Mouse (Mus musculus): ENCODE measurements around the gene Tlx1. TPM values are rescaled to one million over a fixed set of nuclear protein-coding genes. Genes with fewer than 3 reads are reported as not detected.

Tlx1 gene
- total RNA-seq, 4 experiments from 2014 or later = not detected

DNA sequence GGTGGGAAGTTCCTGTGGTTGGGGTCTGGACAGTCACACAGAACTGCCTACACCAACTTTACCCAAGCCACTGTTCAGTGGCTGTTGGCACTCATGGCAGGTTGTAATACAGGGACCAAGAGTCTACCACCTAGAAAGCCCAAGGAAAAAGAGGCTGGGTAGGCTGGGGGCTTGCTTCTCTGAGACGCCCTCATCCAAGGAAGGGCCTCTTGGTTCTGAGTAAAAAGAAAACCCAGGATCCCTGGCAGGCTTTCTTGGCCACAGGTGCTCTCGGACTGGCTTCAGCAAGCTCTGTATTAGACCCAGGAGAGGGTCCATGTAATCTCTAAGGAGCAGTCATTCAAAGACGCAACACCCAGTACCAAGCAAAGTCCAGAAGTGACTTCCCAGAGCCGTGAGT is 7.7 kb downstream of the Tlx1 start:
- DNase-seq (ENCODE audit: low spot score in 2 of 2) = no peak

DNA sequence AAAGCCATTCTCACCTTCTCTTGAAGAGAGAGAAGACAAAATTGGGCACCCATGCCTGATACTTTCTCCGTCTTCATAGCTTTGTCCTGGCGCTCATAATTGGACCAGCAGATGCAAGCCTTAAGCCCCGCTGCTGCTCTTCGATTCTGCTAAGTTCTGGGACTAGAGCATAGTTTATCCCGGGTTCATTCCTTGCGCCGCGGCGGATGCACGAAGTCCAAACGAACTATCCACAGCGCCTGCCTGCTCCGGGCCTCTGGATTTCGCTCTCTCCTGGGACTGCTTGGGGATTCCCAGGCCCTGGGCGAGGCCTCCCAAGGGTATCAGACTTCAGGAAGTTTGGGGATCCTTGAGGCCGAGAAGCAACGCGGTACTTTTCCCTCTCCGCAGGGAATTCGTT is 8.4 kb downstream of the Tlx1 start:
- no peak for DNase-seq (ENCODE audit: low spot score in 2 of 2)

DNA sequence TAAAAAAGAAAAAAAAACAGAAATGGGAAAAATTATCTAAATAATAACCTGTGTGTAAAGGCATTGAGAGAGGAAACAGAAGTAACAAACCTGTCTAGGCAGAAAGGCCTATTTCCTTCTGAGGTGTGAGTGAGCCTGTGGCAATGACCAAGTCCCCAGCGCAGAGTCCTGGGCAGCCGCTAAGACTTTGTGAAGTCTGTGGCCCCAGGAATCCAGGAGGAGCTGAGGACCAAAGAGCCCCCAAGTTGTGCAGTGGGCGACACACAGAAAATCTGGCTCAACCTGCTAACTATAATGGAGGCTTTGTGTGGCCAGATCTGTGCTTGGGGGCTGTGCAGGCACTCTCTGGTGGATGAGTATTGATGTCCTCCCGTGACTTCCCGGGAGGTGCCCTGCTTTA is 9.0 kb downstream of the Tlx1 start:
- no peak for DNase-seq (ENCODE audit: low spot score in 2 of 2)

DNA sequence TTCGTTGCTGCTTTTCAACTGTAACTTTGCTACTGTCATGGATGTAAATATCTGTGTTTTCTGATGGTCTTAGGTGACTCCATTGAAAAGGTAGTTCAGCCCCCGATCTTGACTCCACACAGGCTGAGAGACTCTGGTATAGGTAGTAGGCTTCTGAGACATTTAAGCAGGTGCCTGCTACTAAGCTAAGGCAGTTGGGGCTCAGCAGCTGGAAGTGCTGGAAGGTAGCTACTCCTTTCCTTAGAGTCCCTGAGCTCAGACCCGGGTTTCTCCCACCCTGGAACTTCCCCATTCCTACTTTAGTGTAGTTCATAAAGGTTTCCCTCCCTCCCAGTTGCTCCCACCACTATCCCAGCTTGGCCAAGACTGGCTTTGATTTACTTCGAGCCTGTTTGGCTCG is 9.5 kb downstream of the Tlx1 start:
- no peak for DNase-seq (ENCODE audit: low spot score in 2 of 2)

DNA sequence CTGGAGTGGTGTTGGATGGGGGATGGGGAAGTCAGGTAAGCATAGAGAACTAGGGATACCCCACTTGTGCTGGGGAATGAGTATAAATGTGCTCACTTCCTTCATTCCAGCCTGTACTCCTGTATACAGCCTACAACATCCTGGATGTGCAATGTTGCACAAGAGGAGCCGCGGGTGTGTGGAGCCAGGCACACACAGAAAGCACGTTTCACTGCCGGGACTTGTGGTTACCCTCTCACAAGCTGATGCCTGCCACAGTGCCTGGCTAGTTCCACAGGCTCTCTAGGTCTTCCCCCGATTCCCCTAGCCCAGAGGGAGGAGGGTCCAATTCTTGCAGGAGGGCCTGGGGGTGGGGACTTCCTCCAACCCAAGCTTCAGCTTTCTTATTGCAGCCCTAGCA is 10.0 kb downstream of the Tlx1 start:
- DNase-seq (ENCODE audit: low spot score in 2 of 2) = no peak

DNA sequence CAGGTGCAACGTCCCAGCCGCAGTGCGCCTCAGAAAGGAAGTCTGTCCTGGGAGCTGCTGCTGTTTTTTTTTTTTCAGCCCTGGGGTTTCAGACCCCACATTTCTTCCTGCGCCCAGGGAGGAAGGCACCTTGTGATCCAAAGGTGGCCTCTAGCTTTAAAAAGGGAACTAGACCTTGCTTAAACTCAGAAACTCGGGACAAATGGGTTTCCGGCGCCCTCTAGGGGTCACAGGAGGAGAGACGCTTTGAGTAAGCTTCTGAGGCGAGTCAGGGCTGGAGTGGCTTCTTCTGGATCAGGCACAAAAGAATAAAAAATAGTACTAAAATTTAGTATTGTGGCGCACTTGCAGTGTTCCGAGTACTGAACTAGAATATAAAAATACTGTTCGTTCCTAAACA is 10.6 kb downstream of the Tlx1 start:
- peak; percentile 39 to 48 for DNase-seq (ENCODE audit: low spot score in 2 of 2)

DNA sequence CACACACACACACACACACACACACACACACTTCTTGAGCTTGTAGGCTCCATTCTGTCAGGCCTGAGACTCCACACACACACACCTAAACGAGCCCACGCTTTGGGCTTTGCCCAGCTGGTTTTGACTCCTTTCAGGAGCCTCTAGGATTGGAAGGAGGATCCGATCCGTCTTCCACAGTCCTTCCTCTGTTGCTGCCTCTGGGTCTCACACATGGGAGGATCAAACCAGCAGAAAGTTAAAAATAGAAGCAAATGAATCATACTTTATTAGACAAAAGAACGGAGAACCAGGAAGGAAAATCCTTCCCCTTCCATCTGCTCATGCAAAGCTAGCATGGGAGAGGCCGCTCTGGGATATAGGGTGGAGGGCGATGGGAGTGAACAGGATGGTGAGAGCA is 11.7 kb downstream of the Tlx1 start:
- no peak for DNase-seq (ENCODE audit: low spot score in 2 of 2)

DNA sequence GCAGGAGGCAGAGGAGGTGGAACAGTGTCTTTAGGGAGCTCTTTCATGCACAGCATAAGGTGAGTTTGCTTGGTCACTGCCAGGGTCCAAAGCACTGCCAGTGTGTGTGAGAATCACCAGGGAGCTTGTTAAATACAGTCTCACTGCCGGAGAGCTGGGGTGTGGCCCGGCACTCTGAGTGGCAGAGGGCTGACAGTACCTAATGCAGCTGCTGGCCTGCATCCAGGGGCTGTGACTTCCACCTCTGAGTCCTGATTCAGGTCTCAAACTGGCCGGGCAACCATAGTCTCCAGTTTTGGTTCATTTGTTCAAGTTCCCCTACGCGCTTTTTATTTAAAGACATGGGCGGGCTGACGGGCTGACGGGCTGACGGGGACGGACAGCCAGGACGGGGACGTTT is 12.4 kb downstream of the Tlx1 start:
- no peak for DNase-seq (ENCODE audit: low spot score in 2 of 2)

DNA sequence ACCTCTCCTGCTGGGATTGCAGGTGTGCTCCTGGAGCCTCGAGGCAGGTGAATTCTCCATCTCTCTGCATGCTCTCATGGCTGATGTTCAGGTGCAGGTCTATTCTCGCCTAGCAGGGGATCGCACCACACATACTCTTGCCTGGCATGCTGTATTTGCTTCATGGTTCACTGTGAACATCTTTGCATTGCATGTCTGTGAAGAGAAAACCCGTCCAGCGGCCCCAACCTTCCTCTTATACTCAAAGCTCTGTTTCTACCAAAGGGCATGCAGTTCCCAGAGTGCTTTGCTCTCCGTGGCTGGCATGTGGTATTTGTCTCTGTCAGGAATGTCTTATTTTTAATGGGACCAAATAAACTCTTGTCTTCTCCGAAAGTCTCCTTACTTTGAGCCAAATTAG is 20.0 kb downstream of the Tlx1 start:
- DNase-seq (ENCODE audit: low spot score in 2 of 2) = no peak

DNA sequence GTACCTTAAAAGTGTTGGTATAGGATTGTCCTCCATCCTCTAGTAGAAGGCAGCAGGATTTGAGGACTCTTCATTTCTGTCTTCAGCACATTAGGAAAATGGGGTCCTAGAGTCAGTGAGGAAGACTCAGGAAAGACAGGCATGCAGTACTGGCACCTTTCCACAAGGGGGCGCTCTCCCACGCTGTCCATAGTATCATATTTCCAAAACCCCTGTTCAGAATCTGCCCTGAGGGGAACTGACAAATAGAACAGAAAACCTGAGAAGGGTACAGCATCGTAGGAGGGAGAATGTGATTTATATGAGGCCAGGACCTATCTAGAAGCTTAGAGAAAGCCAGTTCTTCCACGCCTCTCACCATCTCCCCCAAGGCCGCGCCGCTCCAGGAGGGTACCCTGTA is 24.3 kb downstream of the Tlx1 start:
- no peak for DNase-seq (ENCODE audit: low spot score in 2 of 2)

DNA sequence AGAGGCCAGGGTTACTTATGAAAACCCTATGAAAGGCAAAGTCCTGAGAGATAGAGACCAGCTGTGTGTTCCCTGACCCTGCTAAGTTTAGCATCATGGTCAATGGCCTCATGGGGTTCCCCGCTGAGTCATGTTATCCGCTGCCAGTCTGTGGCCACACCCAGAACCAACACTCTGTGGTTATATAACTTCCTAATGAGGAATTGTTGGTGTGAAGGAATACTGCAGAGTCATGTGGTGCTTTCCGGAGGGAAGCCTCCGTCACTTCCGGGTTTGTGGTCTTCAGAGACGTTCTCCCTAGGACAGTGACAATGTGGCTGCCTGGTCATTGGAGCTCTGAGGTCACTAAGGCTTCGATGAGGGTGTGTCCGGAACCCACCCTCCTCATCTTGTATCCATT is 25.8 kb downstream of the Tlx1 start:
- DNase-seq (ENCODE audit: low spot score in 2 of 2) = peak in 1 of 2 experiments; percentile 36

DNA sequence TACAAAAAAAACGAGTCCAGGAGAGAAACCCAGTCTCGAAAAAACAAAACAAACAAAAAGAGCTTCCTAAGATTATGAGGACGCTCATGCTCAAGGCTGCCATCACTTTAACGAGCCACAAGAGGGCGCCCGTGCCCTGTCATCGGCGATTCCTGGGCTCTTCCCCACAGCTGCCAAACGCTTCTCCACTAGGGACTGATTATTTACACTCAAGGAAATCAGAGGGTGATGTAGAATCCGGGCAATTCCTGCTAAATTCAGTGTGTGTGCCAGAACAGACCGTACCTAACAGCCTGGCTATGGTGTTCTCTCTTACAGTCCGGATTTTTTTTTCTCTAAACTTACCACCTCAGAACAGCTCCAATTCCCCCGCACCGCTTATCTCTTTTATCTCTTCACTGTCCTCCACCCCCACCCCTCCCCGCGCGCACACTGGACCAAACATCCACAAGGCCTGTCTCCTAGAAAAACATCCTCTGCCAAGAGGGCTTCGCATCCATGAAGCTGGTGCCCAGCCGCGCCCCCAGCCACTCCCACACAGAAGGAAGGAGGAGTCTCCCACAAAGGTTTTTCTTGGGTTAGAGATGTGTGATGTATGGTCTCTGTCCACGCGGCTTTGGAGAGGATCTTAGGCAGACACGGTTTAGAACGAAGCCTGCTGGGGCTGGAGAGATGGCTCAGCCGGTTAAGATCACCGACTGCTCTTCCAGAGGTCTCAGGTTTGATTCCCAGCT is 26.7 kb downstream of the Tlx1 start:
- DNase-seq (ENCODE audit: low spot score in 2 of 2) = peak; percentile 23 to 47

DNA sequence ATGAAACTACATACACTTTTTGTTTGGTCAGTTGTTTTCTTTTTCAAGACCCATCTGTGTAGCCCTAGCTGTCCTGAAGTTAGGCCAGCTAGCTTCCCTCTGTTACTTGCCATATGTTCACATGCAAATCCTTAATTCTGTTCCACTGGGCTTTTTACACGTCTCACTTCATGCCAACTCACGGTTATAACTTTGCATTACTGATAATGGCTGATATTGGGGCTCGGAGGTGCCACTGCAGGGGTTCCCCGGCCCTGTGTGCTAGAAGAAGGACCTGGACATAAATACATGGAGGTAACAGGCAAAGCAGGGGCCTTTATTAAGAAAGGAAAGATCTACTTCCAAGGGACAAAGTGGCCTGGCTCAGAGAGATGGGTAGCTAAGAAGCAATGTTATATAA is 29.0 kb downstream of the Tlx1 start:
- no peak for DNase-seq (ENCODE audit: low spot score in 2 of 2)

DNA sequence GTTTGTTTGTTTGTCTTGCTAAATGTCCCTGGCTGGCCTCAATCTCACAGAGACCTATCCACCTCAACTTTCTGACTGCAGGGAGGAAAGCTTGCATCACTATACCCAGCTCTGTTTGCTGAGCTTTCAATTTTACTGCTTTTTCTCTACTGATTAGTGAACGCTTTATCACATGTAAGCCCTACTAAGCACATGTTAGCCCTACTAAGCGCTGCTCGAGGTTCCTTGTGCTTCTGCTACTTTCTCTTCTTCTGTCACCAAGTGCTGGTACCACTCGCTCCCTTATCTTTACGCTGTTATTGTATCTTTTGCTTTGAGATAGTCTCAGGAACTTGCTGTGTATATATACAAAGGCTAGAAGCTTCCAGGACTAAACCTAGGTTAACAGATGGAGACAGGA is 30.0 kb downstream of the Tlx1 start:
- DNase-seq (ENCODE audit: low spot score in 2 of 2) = no peak

DNA sequence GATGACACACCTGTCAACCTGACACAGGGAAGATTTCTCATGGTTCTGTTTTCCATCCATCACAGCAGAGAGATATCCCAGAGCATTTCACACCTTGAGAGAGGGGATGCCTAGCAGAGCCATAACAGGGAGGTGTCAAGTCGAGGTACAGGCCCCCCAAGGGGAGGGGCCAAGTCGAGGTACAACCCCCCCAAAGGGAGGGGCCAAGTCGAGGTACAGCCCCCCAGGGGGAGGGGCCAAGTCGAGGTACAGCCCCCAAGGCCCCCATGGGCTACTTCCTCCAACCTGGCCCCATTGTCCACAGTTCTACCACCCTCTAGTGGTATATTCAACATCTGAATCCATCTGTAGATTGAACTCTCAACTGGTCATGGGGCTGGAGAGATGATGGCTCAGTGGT is 44.2 kb downstream of the Tlx1 start:
- no peak for DNase-seq (ENCODE audit: low spot score in 2 of 2)

DNA sequence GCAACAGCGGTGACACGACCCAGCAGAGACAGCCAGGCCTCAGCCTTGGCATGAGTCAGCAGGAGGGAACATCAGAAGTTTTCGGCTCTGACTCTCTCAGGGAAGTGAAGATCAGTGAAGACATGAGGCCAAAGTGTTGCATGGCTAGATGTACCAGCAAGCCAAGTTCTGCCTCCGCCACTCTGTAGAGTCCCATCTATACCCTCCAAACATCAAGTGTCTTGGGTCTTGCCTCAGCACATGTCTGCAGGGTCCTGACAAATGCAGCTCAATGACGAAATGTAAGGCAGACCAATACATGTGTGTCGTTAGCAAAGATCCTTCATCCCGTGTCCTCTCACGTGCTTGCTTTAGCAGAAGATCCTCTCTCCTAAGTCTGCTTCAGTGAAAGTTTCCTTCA is 46.5 kb downstream of the Tlx1 start:
- no peak for DNase-seq (ENCODE audit: low spot score in 2 of 2)

DNA sequence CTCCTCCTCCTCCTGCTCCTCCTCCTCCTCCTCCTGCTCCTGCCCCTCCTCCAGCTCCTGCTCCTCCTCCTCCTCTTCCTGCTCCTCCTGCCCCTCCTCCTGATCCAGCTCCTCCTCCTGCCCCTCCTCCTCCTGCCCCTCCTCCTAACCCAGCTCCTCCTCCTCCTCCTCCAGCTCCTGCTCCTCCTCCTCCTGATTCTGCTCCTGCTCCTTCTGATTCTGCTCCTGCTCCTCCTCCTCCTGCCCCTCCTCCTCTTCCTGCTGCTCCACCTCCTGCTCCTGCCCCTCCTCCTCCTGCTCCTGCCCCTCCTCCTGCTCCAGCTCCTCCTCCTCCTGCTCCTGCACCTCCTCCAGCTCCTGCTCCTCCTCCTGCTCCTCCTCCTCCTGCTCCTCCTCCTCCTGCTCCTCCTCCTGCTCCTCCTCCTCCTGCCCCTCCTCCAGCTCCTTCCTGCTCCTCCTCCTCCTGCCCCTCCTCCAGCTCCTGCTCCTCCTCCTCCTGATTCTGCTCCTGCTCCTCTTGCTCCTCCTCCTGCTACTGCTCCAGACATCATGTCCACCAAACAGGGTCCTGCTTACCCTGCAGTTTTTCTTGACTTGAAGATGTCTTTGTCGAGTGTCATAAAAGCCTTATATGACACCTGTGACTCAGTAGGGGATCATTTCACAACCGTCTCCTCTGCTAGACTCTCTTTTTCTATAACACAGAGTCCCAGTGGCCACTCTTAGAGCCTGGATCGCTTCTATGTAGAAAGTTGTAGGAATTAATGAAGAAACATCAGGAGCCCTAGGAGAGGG is 55.0 kb downstream of the Tlx1 start:
- no peak for DNase-seq (ENCODE audit: low spot score in 2 of 2)

Other genes starting within 250 kb of the Tlx1 start
- 10 to 100 TPM; 10.9 to 13.7 (median 11.0) TPM for gene Slf2, start 219.5 kb upstream of the Tlx1 start, total RNA-seq (2022)
- under 1 TPM; 0.13 to 0.41 (median 0.21) TPM for gene Sema4g, start 161.6 kb upstream of the Tlx1 start, total RNA-seq (2022)
- gene Twnk, start 145.0 kb upstream of the Tlx1 start, total RNA-seq (2022) = 10 to 100 TPM; 18.9 to 39.5 (median 21.9) TPM
- 10 to 100 TPM; 30.2 to 36.4 (median 34.1) TPM for gene Mrpl43, start 144.2 kb upstream of the Tlx1 start, total RNA-seq (2022)
- 10 to 100 TPM; 17.9 to 25.9 (median 20.5) TPM for gene Lzts2, start 136.3 kb upstream of the Tlx1 start, total RNA-seq (2022)
- gene Pdzd7, start 105.0 kb upstream of the Tlx1 start, total RNA-seq (2022) = 1 to 10 TPM; 2.9 to 5.4 (median 4.1) TPM
- 10 to 100 TPM; 21.2 to 25.8 (median 22.7) TPM for gene Sfxn3, start 103.2 kb upstream of the Tlx1 start, total RNA-seq (2022)
- 1 to 10 TPM; 5.3 to 9.2 (median 7.1) TPM for gene Kazald1, start 75.4 kb upstream of the Tlx1 start, total RNA-seq (2022)
- 10 to 100 TPM; 59.4 to 70.9 (median 64.3) TPM for gene Lbx1, start 85.1 kb downstream of the Tlx1 start, total RNA-seq (2022)
- 10 to 100 TPM; 23.5 to 26.9 (median 25.3) TPM for gene Btrc, start 213.1 kb downstream of the Tlx1 start, total RNA-seq (2022)